Mouse (Mus musculus): ENCODE results near the gene 3110040M04Rik. TPM values are rescaled to one million over a fixed set of nuclear protein-coding genes. Genes with fewer than 3 reads are reported as not detected.

Gene 3110040M04Rik
- total RNA-seq, 2 experiments from 2014 or later, result 0.38 TPM; not detected in 1

- DNase-seq (ENCODE audit: low spot score), result no peak
Observed at GRCm38 (mm10) chr1:151233756-151234155, 29.8 kb downstream of the 3110040M04Rik start.

- no peak for DNase-seq (ENCODE audit: low spot score)
Observed at GRCm38 (mm10) chr1:151235574-151235973, 31.7 kb downstream of the 3110040M04Rik start.

GRCm38 (mm10) chr1:151236141-151236930, 32.4 kb downstream of the 3110040M04Rik start:
- peak; percentile 69 for DNase-seq (ENCODE audit: low spot score)

DNA sequence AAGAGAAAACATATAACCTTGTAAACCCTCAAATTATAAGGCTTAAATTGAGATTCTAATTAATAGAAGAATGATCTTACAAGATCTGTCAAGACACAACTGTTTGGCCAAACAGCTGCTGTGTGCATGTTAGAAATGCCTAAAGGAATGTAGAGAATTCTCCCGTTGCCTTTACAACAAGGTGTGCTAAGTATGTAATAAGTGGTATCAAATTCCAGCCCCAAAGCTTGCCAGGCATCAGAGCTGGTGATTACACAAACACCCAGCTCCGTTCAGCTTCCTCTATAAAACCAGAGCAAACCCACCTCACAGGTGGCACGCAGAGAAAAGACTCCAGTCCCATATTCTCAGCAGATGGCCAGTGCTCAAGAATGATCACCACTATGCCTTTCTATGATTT, 33.9 kb downstream of the 3110040M04Rik start:
- no peak for DNase-seq (ENCODE audit: low spot score)

- DNase-seq (ENCODE audit: low spot score), result peak; percentile 8
Observed at GRCm38 (mm10) chr1:151243332-151243731, 39.4 kb downstream of the 3110040M04Rik start.

DNA sequence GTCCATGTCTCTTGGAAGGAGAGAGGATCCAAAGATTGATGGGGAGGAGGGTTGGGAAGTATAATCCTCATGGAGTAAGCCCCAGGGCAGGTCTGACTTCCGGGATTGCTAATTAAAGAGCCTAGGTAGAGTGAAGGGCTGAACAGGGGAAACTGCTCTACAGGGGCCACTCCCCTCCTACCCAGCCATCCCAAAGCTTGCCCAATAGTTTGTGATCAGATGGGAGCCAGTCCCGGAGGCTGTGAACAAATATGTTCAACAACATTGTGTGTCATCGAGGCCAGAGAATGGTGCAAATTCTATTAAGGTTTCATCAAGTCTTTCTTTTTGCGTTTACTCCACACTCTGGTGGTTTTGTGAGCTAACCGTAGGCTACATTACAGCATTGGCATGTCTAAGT, 40.1 kb downstream of the 3110040M04Rik start:
- DNase-seq (ENCODE audit: low spot score), result no peak

- no peak for DNase-seq (ENCODE audit: low spot score)
Observed at GRCm38 (mm10) chr1:151244761-151245160, 40.8 kb downstream of the 3110040M04Rik start.

- no peak for DNase-seq (ENCODE audit: low spot score)
Observed at GRCm38 (mm10) chr1:151245165-151245564, 41.2 kb downstream of the 3110040M04Rik start.

DNA sequence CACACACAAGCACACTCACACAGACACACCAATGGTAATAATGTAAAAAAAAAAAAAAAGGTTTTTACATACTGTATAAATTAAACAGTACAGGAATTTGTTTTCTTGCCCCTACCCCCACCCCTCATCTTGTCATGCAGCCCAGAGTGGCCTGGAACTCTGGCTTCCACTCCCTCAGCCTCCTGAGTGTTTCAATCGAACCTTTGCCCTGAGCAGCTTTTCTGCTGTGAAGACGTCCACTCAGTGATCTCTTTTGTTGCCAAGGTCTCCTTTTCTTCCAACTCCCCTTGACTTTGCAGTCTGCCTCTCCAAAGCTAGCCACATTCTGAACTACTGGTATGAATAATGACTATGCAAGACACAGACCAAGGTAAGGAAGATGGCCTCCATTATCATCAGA, 41.9 kb downstream of the 3110040M04Rik start:
- no peak for DNase-seq (ENCODE audit: low spot score)

DNA sequence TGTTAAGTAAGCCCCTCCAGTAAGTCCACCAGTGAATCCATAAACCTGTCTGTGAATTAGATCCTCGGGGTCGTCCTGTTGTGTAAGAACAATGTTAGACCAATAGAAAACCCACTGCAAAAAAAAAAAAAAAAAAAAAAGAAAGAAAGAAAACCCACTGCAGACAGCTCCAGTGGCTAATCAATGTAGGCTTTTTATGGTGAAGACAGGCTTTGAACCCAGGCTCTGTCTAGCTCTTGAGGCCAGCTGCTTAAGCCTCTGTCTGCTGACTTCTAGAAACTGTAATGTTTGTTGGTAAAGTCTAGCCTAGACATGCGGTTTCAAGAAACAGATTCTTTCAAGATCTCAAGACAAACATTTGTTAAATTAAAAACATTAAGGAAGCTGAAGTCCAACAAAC, 46.2 kb downstream of the 3110040M04Rik start:
- DNase-seq (ENCODE audit: low spot score), result no peak

DNA sequence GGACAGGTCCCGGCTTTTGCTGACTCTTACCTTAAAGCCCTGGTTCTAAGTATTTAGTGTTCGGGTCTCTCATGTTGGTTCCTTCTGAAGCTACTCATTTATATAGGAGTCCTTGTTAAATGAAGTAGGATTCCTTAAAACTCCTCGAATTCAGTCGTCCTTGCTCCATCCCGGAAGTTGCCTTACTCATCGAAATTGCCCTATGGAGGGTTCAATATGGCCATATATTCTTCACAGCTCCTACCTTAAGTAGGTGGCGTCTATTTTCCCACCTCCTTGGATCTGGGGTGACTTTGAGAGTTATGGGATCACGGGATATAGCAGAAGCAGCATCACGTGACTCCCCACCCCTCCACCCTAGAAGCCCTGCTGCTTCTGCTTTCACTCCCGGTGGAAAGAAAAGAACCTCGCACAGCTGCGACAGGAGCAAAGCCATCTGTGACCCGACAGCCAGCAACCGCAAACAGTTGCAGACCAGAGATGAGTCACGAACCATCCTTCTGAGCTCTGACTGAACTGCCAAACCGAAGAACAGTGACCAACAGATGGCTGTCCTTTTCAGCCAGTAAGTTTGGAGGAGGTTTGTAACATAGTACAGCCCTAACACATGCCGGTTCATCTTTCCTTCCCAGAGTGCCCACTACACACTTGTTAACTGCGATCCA, 46.7 kb downstream of the 3110040M04Rik start:
- peak; percentile 74 for DNase-seq (ENCODE audit: low spot score)

- DNase-seq (ENCODE audit: low spot score), result no peak
Observed at GRCm38 (mm10) chr1:151251194-151252010, 47.5 kb downstream of the 3110040M04Rik start.

Other genes starting within 250 kb of the 3110040M04Rik start
- gene Hmcn1, start 210.7 kb upstream of the 3110040M04Rik start, total RNA-seq (2021), result 1 to 10 TPM; 4.8 to 6.9 TPM
- gene Gm47985, start 21.6 kb upstream of the 3110040M04Rik start, total RNA-seq (2021), result under 1 TPM in 1 of 2 experiments, not detected in 1; 0.26 TPM
- under 1 TPM in 1 of 2 experiments, not detected in 1; 0.17 TPM for gene Gm8947, start 11.7 kb upstream of the 3110040M04Rik start, total RNA-seq (2021)
- under 1 TPM in 1 of 2 experiments, not detected in 1; 0.31 TPM for gene Gm47995, start 5.7 kb upstream of the 3110040M04Rik start, total RNA-seq (2021)
- gene Gm47996, start 6.0 kb downstream of the 3110040M04Rik start, total RNA-seq (2021), result under 1 TPM in 1 of 2 experiments, not detected in 1; 0.28 TPM
- 100 to 1,000 TPM; 113 to 161 TPM for gene Ivns1abp, start 140.4 kb downstream of the 3110040M04Rik start, total RNA-seq (2021)
- gene Swt1, start 224.3 kb downstream of the 3110040M04Rik start, total RNA-seq (2021), result 1 to 10 TPM; 7.5 to 9.0 TPM
- 10 to 100 TPM; 15.1 to 16.0 TPM for gene Trmt1l, start 224.4 kb downstream of the 3110040M04Rik start, total RNA-seq (2021)